Mouse (Mus musculus): ENCODE measurements at regions not wholly inside any gene's neighbourhood (a gene's known extent, or its start where the extent isn't known, plus 50 kb on each side); places are given as distances from the start of the nearest gene placed in this dataset.

DNA sequence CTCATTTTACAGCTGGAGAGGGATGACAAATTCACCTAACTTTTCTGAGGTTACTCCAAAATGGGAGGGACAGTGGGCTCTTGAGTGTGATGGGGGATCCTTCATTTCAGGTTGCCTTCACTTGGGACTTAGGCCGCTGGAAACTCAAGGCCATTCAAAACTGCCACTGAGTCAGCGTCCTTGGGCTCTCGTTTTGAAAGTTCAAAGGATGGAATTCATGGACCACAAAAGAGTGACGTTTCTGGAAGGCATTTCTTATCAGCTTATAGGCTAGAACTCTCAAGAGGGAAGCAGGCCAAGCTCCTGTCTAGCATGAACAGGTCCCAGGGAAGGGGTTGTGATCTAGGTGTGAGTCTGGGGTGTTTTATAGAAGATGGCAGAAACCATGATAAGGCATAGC is 233.3 kb downstream of the Csl start:
- Histone ChIP-seq H3K4me1 (peaks cover 8% of the 10 kb centered on the region; the same call in 1 of the 2 replicates), H3K9ac (no peak overlapping the region), H3K9me3 (replicated peaks) (no peaks in the 10 kb centered on the region), H3K4me3 (no peak overlapping the region), H3K36me3 (ENCODE audit: poor library complexity, severe bottlenecking) (no peaks in the 10 kb centered on the region), H3K27me3 (no peaks in the 10 kb centered on the region), H3K27ac (no peak overlapping the region), H3K4me2 (no peak overlapping the region)
- ATAC-seq, result no peak
- WGBS, result 82% methylated on average over 4 of the region's 4 CpGs

DNA sequence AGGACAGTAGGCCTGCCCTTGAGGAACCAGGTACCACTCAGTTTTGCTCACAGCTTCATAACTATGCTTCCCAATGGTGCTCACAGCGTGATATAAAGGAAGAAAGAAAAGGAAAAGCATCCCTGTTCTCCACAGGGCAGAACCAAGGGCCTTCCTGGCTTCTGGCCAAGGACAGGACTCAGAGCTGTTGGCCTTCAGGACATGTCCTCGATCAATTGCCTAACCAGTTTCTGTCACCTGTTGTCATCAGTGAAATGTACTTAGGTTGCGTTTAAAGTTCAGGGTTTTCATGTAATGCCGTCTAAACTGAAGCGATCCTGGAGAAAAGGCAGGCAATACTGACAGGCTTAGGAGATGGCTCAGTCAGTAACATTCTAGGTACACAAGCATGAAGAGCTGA is 232.9 kb downstream of the Csl start:
- no peak overlapping the region for H3K9ac ChIP-seq
- H3K27me3 ChIP-seq, result no peaks in the 10 kb centered on the region
- H3K4me3 ChIP-seq, result no peak overlapping the region
- no peak for ATAC-seq
- no peak overlapping the region for H3K4me2 ChIP-seq
- no peak overlapping the region for H3K27ac ChIP-seq
- peaks cover 12% of the 10 kb centered on the region for H3K4me1 ChIP-seq
- 92% methylated on average over 5 of the region's 5 CpGs for WGBS
- no peaks in the 10 kb centered on the region for H3K9me3 ChIP-seq (replicated peaks)
- H3K36me3 ChIP-seq (ENCODE audit: poor library complexity, severe bottlenecking), result no peaks in the 10 kb centered on the region

DNA sequence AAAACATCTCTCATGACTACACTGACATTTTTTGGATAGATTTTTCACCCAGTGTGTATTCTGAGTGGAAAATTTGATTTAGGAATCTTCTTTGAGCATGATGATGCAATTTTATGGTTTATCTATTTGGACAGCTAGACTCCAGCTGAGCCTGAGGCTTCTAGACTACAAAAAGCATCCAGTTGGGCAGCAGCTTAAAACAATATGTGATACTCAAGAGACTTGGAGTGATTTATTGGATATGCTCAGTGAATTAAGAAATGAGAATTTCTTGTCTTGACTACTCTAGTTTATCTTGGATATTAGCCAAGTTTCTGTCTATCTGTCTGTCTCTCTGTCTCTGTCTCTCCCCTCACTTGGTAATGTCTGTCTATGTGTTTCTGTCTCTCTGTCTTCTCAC is 228.4 kb downstream of the Csl start:
- H3K4me1 ChIP-seq, result peaks cover 17% of the 10 kb centered on the region
- no peak overlapping the region for H3K4me2 ChIP-seq
- H3K9ac ChIP-seq, result no peak overlapping the region
- H3K27ac ChIP-seq, result no peak overlapping the region
- no peak for ATAC-seq
- H3K4me3 ChIP-seq, result no peak overlapping the region
- H3K27me3 ChIP-seq, result no peaks in the 10 kb centered on the region
- H3K36me3 ChIP-seq (ENCODE audit: poor library complexity, severe bottlenecking), result no peaks in the 10 kb centered on the region
- no peaks in the 10 kb centered on the region for H3K9me3 ChIP-seq (replicated peaks)

DNA sequence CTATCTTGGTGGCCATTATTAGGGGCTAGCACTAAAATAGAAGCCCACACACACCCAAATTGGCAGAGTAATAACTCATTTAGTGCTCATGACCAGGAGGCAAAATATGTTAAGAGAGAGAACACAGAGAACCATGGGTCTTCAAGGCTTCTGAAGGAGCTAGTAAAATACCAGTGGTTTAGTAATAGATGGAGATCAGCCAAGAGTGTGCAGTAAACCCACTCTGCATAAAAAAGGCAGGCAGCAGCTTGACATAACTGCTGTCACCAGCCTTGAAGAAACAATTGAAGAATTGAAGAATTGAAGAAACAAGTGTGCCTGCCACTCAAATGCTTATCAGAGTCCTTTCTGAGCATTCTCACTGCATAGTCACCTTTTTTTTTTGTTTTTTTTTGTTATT is 227.9 kb downstream of the Csl start:
- H3K9me3 ChIP-seq (replicated peaks), result no peaks in the 10 kb centered on the region
- no peak overlapping the region for H3K4me3 ChIP-seq
- peak; percentile 74 for ATAC-seq
- no peaks in the 10 kb centered on the region for H3K36me3 ChIP-seq (ENCODE audit: poor library complexity, severe bottlenecking)
- no peak overlapping the region for H3K27ac ChIP-seq
- H3K27me3 ChIP-seq, result no peaks in the 10 kb centered on the region
- H3K9ac ChIP-seq, result no peak overlapping the region
- H3K4me1 ChIP-seq, result peaks cover 17% of the 10 kb centered on the region
- H3K4me2 ChIP-seq, result no peak overlapping the region

DNA sequence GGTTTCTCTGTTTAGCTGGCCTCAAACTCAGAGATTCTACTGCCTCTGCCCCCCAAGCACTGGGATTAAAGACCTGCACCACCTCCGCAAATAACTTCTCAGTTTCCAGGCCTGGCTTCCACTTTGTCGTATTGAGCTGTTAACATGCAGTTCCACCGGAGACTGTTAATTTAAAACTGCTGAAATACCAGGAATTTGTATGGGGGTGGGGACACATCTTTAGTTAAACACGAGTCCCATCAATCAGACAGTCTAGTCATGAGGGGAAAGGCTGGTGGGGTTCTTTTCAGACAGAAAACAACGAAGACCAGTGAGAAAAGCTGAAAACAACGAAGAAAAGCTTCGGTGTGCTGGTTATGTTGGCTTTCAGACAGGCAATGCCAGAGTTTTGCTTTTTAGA is 227.5 kb downstream of the Csl start:
- peak; percentile 31; the same call in 1 of the 2 replicates for ATAC-seq

DNA sequence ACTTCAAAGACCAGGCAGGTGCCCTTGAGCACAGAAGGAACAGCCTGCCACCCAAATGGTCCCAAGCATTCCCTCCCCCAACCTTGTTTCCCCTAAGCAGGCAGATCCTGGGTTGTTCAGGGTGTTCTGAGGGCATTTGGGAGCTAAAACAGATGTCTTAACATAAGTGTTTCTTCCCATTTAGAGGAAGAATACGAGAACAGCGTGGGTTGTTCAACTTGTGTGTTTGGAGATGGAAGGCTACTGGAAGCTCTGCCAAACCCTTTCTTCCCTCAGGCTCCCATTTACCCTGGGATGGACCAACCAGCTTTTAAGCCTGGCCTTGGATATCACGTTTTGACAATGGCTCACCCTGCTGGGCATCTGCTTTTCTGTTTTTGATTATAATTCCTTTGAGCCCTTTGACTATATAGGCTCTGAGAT is 226.8 kb downstream of the Csl start:
- no peaks in the 10 kb centered on the region for H3K36me3 ChIP-seq (ENCODE audit: poor library complexity, severe bottlenecking)
- peak overlapping the region; percentile 44; the same call in 1 of the 2 replicates for H3K27ac ChIP-seq
- WGBS, result 50% methylated on average over 3 of the region's 3 CpGs
- ATAC-seq, result no peak; the same call in 1 of the 2 replicates
- 0 out of 2 replicates have a peak overlapping the region, but pooled peaks have one; percentile 16 for H3K4me2 ChIP-seq
- H3K27me3 ChIP-seq, result no peaks in the 10 kb centered on the region
- H3K9me3 ChIP-seq (replicated peaks), result no peaks in the 10 kb centered on the region
- no peak overlapping the region for H3K4me3 ChIP-seq
- no peak overlapping the region for H3K9ac ChIP-seq
- peaks cover 17% of the 10 kb centered on the region for H3K4me1 ChIP-seq

More for the DNA sequence above, 227.5 kb downstream of the Csl start:
- 21% methylated on average over 7 of the region's 7 CpGs for WGBS
- H3K4me1 ChIP-seq, result peaks cover 17% of the 10 kb centered on the region
- no peaks in the 10 kb centered on the region for H3K27me3 ChIP-seq
- peak overlapping the region; percentile 16; the same call in 1 of the 2 replicates for H3K4me2 ChIP-seq
- H3K4me3 ChIP-seq, result no peak overlapping the region
- no peaks in the 10 kb centered on the region for H3K9me3 ChIP-seq (replicated peaks)
- no peak overlapping the region for H3K9ac ChIP-seq
- peak overlapping the region; percentile 44 for H3K27ac ChIP-seq
- no peaks in the 10 kb centered on the region for H3K36me3 ChIP-seq (ENCODE audit: poor library complexity, severe bottlenecking)

DNA sequence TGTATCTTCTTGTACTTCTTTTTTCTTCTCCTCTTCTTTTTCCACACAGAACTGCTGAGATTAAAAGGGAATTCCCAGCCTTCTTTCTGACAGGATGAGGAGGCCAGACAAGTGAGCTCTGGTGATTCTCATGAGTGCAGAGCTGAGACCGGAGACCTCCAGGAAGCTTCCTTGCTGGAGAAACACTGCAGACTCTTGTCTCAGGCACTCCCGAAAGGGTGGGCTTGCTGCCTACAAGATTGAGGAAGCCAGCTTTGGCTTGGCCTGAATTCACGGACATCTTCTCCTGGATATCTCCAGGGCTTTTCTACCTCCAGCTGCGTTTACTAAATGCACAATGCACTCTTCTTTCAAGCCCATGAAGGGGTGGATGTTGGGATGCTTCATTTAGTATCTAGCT is 226.0 kb downstream of the Csl start:
- Histone ChIP-seq H3K27me3 (no peaks in the 10 kb centered on the region), H3K36me3 (ENCODE audit: poor library complexity, severe bottlenecking) (no peaks in the 10 kb centered on the region), H3K9me3 (replicated peaks) (no peaks in the 10 kb centered on the region), H3K4me2 (no peak overlapping the region), H3K9ac (no peak overlapping the region), H3K27ac (no peak overlapping the region), H3K4me1 (peaks cover 17% of the 10 kb centered on the region), H3K4me3 (no peak overlapping the region)
- WGBS, result 88% methylated on average over 4 of the region's 4 CpGs
- ATAC-seq, result no peak

DNA sequence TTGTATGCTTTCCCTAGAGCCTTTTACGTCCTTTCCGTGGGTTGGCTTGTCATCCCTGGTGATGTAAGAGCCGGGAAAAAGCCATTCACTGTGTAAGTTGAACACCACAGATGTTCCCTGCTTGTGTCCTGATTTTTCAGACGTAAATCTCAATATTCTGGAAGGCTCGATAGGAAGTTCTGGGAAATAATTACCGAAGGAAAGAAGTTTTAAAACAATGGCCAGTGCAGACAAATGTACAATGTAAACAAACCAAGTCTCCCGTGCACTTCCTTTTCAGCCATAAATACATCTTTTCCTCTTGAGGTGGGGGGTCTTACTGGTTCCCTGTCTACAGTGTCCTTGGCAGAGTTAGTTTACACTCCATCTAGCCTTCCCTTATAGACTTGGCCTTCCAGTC is 225.2 kb downstream of the Csl start:
- H3K4me1 ChIP-seq, result peaks cover 17% of the 10 kb centered on the region
- H3K4me3 ChIP-seq, result no peak overlapping the region
- H3K27me3 ChIP-seq, result no peaks in the 10 kb centered on the region
- H3K27ac ChIP-seq, result no peak overlapping the region
- WGBS, result 90% methylated on average over 7 of the region's 7 CpGs
- ATAC-seq, result no peak
- no peaks in the 10 kb centered on the region for H3K9me3 ChIP-seq (replicated peaks)
- no peak overlapping the region for H3K4me2 ChIP-seq
- no peaks in the 10 kb centered on the region for H3K36me3 ChIP-seq (ENCODE audit: poor library complexity, severe bottlenecking)
- no peak overlapping the region for H3K9ac ChIP-seq

DNA sequence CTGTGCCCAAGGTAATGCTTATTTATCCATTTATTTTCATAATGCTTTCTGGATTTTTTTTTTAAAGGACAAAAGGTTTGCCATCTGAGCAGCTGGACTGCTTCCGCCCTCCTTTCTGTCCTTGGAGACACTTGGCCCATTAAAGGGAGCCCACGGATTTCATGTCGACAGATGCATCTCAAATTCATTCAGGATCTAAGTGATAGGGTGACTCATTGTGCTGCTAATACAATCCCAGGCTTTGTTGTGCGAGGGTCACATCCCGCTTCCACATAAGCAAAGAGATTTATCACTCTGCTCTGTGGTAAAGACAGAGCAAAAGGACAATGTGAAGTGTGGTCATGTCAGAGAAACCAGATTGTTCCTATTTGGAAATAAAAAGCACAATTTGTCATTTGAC is 220.8 kb downstream of the Csl start:
- Histone ChIP-seq H3K36me3 (ENCODE audit: poor library complexity, severe bottlenecking) (no peaks in the 10 kb centered on the region), H3K27me3 (no peaks in the 10 kb centered on the region), H3K4me2 (no peak overlapping the region), H3K4me3 (no peak overlapping the region), H3K9ac (no peak overlapping the region), H3K4me1 (no peaks in the 10 kb centered on the region), H3K27ac (no peak overlapping the region), H3K9me3 (replicated peaks) (no peaks in the 10 kb centered on the region)
- WGBS, result 52% methylated on average over 5 of the region's 5 CpGs
- no peak for ATAC-seq

DNA sequence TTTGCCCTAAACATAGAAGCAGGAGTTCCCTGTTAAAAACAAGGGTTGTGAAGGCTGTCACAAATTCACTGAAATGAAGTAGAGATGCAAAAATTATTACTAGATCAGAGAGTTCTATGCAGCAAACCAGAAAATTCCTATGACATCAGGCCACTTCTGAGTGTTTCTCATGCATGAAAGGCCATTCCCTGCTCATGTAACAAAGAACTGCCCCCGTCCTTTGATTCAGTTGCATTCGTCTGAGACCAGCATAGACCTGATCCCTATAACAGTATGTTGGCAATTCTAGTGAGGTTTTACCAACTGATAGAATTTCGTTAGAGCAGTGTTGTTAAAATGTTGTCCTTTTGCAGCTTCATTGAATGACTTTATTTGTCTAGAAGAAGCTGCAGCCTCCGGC is 207.1 kb downstream of the Csl start:
- Histone ChIP-seq H3K36me3 (ENCODE audit: poor library complexity, severe bottlenecking) (no peaks in the 10 kb centered on the region), H3K27me3 (no peaks in the 10 kb centered on the region), H3K4me3 (no peak overlapping the region), H3K9me3 (replicated peaks) (no peaks in the 10 kb centered on the region), H3K4me1 (no peaks in the 10 kb centered on the region), H3K4me2 (no peak overlapping the region), H3K27ac (peak overlapping the region; percentile 49), H3K9ac (no peak overlapping the region)
- ATAC-seq, result 0 out of 2 replicates have a peak, but pooled peaks have one; percentile 9
- 66% methylated on average over 4 of the region's 4 CpGs for WGBS

DNA sequence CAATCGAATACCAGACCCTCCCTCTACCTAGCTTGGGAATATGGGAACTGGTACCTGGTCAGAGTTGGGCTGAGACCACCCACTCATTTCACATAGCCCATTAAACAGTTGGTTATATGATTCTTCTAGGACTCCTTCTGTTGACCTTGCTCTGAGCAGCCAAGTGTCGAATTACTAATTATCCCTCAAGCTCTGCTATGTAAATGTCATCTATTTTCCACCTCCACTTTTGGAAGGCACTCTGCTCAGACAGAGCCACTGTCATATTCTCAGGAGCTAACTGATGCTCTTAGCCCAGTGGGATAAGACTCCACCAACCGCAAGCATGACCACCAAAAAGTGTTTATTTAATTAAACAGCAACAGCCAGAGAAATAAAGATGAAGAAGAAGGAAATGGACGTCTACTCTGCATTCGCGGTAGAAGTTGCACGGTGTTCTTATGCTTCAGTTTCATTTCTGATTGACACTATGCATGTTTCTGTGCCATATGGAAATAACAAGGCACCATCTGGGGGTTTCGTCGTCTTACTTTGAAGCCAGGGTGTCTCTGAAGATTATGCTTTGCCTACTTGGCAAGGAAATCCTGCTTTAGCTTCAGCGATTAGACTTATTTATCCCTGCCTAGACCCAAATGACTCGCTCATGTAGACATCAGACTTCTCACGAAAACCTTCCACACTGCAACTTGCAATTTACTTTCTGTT is 206.5 kb downstream of the Csl start:
- no peaks in the 10 kb centered on the region for H3K4me1 ChIP-seq
- H3K4me3 ChIP-seq, result no peak overlapping the region
- H3K27ac ChIP-seq, result peak overlapping the region; percentile 49
- WGBS, result 82% methylated on average over 12 of the region's 12 CpGs
- ATAC-seq, result peak; percentile 92
- no peak overlapping the region for H3K4me2 ChIP-seq
- H3K36me3 ChIP-seq (ENCODE audit: poor library complexity, severe bottlenecking), result no peaks in the 10 kb centered on the region
- H3K9ac ChIP-seq, result no peak overlapping the region
- H3K9me3 ChIP-seq (replicated peaks), result no peaks in the 10 kb centered on the region
- H3K27me3 ChIP-seq, result no peaks in the 10 kb centered on the region

DNA sequence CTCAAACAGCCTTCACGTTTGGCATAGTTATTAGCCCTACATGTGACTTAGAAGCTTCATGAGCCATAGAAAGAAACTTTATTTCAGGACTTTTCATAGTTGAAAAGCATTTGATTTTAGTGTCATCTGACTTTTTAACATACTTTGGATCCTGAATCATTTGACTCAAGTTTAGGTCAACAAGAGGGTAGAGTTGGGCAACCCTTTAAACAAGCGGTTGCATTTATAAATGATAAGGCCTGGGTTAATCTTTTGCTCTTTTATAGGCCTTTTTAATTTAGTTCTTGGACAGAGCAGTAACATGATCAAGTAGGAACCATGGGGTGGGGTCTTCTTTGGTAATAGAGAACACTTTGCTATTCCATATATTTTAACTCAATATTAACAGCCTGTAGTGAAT is 204.4 kb downstream of the Csl start:
- no peak overlapping the region for H3K4me2 ChIP-seq
- no peak for ATAC-seq
- H3K27me3 ChIP-seq, result no peaks in the 10 kb centered on the region
- 91% methylated on average over 2 of the region's 2 CpGs for WGBS
- no peak overlapping the region for H3K9ac ChIP-seq
- H3K36me3 ChIP-seq (ENCODE audit: poor library complexity, severe bottlenecking), result no peaks in the 10 kb centered on the region
- H3K4me1 ChIP-seq, result no peaks in the 10 kb centered on the region
- H3K4me3 ChIP-seq, result no peak overlapping the region
- H3K27ac ChIP-seq, result no peak overlapping the region
- no peaks in the 10 kb centered on the region for H3K9me3 ChIP-seq (replicated peaks)
